Mouse (Mus musculus): ENCODE measurements around the gene Cep131. TPM values are rescaled to one million over a fixed set of nuclear protein-coding genes. Genes with fewer than 3 reads are reported as not detected.

Gene Cep131
- polyA plus RNA-seq, 1 experiment from 2014 or later: 35.6 TPM

MicroRNAs within 50 kb of the gene (microRNA counts, 519-probe panel; counts per million panel counts)
- microRNA mmu-miR-338-3p: 2,950 counts per million, percentile 65 among the panel's probes with 10 or more counts
- microRNA mmu-miR-338-5p: 2,063 counts per million, percentile 20 among the panel's probes with 10 or more counts

Small RNA genes within 50 kb of the gene (microRNA-seq; reads per million reads assigned to microRNA genes)
- gene Gm25948 (not detected), gene Mir3065 (not detected), gene Mir338 (not detected)

Other genes with a start within 250 kb of the Cep131 start
- 113 and 116 TPM in 2 replicates for gene Chmp6, start 173.4 kb downstream of the Cep131 start, polyA plus RNA-seq (2015; fragmentation: Nextera tagmentation; extraction: Ambion mirVana)
- 15.5 and 16.3 TPM in 2 replicates for gene Baiap2, start 144.1 kb downstream of the Cep131 start, polyA plus RNA-seq (2015; fragmentation: Nextera tagmentation; extraction: Ambion mirVana)
- gene Aatk, start 39.7 kb downstream of the Cep131 start, polyA plus RNA-seq (2015; fragmentation: Nextera tagmentation; extraction: Ambion mirVana): 45.3 and 45.5 TPM in 2 replicates
- 23.6 and 24.2 TPM in 2 replicates for gene Tepsin, start 11.9 kb upstream of the Cep131 start, polyA plus RNA-seq (2015; fragmentation: Nextera tagmentation; extraction: Ambion mirVana)
- 51.4 and 53.5 TPM in 2 replicates for gene Ndufaf8, start 12.1 kb upstream of the Cep131 start, polyA plus RNA-seq (2015; fragmentation: Nextera tagmentation; extraction: Ambion mirVana)
- 116 and 125 TPM in 2 replicates for gene Slc38a10, start 64.5 kb upstream of the Cep131 start, polyA plus RNA-seq (2015; fragmentation: Nextera tagmentation; extraction: Ambion mirVana)
- 16.2 and 16.7 TPM in 2 replicates for gene Bahcc1, start 146.1 kb upstream of the Cep131 start, polyA plus RNA-seq (2015; fragmentation: Nextera tagmentation; extraction: Ambion mirVana)

Measured in midbrain, embryonic 15.5 days (tissue).